Mouse (Mus musculus) left cerebral cortex, postnatal 36 days (tissue): Measurements from ENCODE around the gene Pigs. TPM values are rescaled to one million over a fixed set of nuclear protein-coding genes. Genes with fewer than 3 reads are reported as not detected.
A peak's percentile ranks its signal among the peaks of the same experiment; 100 is the strongest.

Experiments used
- DNase-seq, 2 experiments: peaks; one replicate each; pipeline ENCODE4 v3.0.0; 2021 to 2022; ENCODE audit warnings: low spot score in 2 of 2, mixed read lengths in 1 of 2
- intact Hi-C: fragments of 180-260 bp; cut with DNase I; formaldehyde crosslinking; loops from one replicate; pipeline ENCODE4 v1.15.1; 2025
- total RNA-seq, 2 experiments: library from RNA; stranded (reverse); gene quantifications; 2 replicates each; pipeline ENCODE4 v1.2.3; 2021

The Pigs gene
- 10 to 100 TPM; 64.4 to 68.5 TPM for total RNA-seq

DNA sequence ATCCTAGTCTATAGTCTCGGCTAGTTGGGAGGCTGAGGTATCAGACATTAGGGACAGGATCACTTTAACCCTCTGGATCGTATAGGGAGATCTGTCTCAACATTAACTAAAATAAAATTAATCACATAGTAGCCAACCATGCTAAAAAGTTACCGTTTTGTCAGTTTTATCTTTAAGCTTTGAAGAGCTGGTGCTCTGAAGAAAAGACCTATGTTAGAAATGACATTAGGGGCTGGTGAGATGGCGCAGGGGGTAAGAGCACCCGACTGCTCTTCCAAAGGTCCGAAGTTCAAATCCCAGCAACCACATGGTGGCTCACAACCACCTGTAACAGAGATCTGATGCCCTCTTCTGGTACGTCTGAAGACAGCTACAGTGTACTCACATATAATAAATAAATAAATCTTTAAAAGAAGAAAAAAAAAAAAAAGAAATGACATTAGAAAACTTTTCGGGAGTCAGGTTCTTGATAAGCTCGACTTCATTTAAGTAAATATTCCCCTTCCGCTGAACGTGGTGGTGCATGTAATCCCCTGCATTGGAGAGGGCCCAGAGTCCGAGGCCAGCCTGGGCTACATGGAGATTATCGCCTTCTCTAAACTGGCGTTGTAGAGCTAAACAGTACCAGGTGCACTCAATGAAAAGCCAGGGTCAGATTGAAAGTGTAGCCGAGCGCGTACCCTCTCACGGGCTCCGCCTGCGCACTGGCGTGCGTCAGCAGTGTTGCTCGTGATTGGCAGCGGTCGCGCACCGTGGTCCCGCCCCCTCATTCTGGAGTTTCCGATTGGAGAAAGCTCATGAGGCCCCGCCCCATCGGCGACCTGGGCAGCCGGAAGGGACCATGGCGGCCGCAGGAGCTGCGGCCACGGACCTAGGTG is at the start of gene Pigs:
Gene Pigs (plus strand): TSS at position 782 of the 878 bp plus-strand sequence.
- DNase-seq, result peak; percentile 93 to 95
- intact Hi-C loops, result loop anchor here (5.0 kb wide), 1 partner anchor 66 kb away; the partner anchor contains the start of gene 2610507B11Rik

GRCm38 (mm10) chr11:78278853-78279252 is 49.4 kb upstream of the Pigs start:
- DNase-seq, result no peak
- intact Hi-C loops, result no loop called here

DNA sequence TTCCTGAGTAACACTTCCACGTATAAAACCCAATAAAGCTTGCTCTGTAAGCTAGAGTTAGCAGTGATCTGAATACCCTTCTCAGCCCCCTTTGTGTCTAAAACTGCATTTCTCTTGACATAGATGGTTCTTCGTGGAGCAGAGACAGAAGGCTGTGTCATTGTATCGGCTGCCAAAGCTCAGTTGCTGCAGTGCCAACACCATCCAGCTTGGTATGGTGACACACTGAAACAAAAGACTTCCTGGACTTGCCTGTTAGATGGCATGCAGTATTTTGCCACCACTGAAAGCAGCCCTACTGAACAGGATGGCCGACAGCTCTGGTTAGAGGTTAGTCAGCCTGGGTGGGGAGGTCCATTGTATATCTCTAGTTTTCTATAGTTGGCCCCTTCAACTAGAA is 48.6 kb upstream of the Pigs start:
- no peak for DNase-seq
- intact Hi-C loops, result no loop called here

DNA sequence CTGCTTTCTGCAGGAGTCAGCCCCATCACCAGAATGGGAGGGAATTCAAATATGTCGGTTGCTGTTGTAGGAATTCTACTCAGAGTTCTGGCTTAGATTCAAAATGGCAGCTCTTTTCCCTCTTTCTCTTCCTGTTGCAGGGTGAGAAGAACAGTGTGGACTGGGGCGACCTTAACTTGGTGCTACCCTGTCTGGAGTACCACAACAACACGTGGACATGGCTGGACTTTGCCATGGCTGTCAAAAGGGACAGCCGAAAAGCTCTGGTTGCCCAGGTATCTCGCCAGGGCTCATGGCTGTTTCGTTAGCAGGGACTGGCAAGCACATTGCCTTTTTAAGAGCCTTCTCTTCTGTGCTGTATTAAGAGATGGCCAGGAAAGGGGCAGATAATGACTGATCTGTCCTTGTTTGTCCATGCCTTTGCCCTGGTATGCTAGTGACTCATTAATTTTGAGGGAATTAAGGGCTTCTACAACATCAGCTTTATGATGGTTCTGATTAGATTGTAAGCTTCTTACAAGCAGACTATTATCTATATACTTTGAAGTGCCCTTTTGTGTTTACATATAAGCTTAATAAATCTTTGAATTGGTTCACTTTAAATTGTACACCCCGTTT is 39.0 kb upstream of the Pigs start:
- DNase-seq, result no peak
- intact Hi-C loops, result loop anchor here (5.0 kb wide), 1 partner anchor 48 kb away; no protein-coding TSS in a partner anchor

- intact Hi-C loops, result no loop called here
- peak; percentile 56 to 63 for DNase-seq
Observed at GRCm38 (mm10) chr11:78290654-78291053, 37.6 kb upstream of the Pigs start, which contains the start of gene BC030499. Gene BC030499, plus strand, starts transcription at chr11:78290841.

GRCm38 (mm10) chr11:78294585-78294984 is 33.6 kb upstream of the Pigs start:
- DNase-seq, result no peak
- intact Hi-C loops, result no loop called here

- intact Hi-C loops, result no loop called here
- no peak for DNase-seq
Observed at GRCm38 (mm10) chr11:78300917-78301316, 27.3 kb upstream of the Pigs start.

GRCm38 (mm10) chr11:78301357-78302084 is 26.7 kb upstream of the Pigs start, which contains the start of gene Spag5:
Gene Spag5, plus strand, starts transcription at chr11:78301529.
- DNase-seq, result peak; percentile 92
- intact Hi-C loops, result no loop called here

DNA sequence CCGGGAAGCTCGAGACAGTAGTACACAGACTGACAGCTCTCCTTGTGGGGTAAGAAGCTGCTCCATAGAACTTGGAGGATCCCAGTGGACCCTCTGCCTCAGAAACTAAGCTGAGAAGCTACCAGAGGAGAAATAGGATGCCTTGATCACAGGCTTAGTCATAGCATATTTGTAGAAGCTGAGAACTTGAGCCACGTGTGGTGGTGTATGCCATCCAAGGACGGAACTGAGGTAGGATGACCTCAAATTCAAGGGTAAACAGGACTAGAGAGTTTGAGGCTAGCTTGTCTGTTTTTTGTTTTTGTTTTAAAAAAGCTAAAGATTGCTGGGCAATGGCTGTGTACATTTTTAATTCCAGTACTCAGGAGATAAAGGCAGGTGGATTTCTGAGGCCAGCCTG is 22.9 kb upstream of the Pigs start:
- no peak for DNase-seq
- intact Hi-C loops, result no loop called here

DNA sequence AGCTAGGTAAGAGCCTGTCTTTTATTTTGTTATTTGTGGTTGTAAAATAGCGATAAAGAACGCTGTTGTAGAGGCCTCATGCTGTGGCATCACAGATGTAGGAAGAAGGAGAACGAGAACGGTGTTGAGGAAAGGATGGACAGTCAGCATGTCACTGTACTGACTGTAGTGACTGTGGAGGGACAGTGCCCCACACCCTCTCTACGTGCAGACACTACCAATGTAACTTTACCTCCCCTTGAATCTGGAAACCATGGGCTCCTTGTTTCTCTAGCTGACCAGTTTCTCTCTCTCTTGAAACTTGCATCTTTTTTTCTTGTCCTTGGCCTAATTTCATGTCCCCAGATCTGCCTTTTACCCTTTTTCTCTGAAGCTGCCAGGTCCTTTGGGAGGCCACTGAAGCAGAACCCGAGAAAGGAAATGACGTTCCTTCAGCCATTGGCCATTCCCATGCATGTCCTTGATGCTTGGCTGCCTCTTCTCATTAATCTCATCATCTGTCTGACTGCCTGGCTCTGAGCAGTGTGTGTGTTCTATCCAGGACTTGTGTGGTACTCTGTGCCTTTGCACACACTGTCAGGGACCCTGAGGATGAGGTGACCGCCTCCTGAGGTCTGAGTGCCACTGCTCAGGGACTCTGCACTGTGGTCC is 17.2 kb upstream of the Pigs start:
- intact Hi-C loops, result no loop called here

DNA sequence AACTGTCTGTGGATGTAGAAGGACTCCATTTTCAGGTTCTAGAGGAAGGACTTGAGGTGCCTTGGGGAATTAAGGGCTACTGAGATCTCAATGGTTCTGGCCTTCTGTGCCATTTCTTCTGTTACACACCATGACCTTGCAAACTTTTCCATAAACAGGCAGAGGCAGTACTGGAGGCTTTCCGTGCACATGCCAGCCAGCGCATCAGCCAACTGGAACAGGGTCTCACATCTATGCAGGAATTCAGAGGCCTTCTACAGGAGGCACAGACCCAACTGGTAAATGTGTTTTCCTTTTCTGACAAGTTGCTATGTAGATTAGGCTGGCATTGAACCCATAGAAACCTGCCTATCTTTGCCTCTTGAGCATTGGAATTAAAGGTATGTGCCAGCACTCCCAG is 14.6 kb upstream of the Pigs start:
- DNase-seq, result no peak
- intact Hi-C loops, result no loop called here

More for the DNA sequence above, 17.2 kb upstream of the Pigs start:
- no peak for DNase-seq

GRCm38 (mm10) chr11:78318411-78318810 is 9.8 kb upstream of the Pigs start:
- intact Hi-C loops, result no loop called here
- DNase-seq, result no peak

GRCm38 (mm10) chr11:78322076-78322831 is 6.0 kb upstream of the Pigs start:
- DNase-seq, result no peak
- intact Hi-C loops, result no loop called here

GRCm38 (mm10) chr11:78322860-78323259 is 5.4 kb upstream of the Pigs start, which contains the start of gene Aldoc:
Gene Aldoc, plus strand, starts transcription at chr11:78322968.
- intact Hi-C loops, result no loop called here
- DNase-seq, result peak; percentile 69 to 78

DNA sequence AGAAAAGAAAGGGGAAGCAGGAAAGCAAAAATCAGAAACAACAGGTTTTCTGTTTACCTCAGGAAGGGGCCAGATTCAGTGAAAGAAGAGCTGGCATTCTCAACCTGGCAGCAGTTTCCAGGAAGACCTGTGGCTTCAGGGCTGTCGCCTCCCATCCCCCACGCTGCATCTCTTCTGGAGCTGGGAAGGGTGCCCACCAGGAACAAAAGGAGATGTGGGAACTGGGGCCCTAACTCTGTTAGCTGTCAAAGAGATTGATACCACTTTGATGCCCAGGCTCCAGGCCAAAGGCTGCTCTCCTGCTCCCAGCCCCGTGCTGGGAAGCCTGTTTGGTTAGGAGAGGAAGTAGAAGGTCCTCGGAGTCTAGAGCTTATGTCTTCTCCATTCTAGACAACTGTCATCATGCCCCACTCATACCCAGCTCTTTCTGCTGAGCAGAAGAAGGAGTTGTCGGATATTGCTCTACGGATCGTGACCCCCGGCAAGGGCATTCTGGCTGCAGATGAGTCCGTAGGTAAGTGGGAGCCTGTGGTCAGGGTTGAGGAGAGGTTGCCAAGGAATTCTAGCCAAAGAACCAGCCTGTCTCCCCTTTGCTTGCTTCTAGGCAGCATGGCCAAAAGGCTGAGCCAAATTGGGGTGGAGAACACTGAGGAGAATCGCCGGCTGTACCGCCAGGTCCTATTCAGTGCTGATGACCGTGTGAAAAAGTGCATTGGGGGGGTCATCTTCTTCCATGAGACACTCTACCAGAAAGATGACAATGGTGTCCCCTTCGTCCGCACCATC is 4.0 kb upstream of the Pigs start:
- no peak for DNase-seq

DNA sequence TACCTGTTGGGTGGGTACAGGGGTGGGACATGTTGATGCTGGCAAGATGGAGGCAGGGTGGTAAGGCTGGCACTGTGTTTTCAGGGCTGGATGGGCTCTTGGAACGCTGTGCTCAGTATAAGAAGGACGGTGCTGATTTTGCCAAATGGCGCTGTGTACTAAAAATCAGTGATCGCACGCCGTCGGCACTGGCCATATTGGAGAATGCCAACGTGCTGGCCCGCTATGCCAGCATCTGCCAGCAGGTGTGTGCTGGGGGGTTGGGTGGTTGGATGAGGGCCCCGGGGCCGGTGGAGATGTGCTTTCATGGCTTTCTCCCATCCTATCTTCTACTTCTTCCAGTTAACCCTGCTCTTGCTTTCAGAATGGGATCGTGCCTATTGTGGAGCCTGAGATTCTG is 3.2 kb upstream of the Pigs start:
- no peak for DNase-seq
- intact Hi-C loops, result loop anchor here (5.0 kb wide), 1 partner anchor 63 kb away; the partner anchor contains the start of gene 2610507B11Rik

More for the DNA sequence above, 4.0 kb upstream of the Pigs start:
- intact Hi-C loops, result no loop called here

DNA sequence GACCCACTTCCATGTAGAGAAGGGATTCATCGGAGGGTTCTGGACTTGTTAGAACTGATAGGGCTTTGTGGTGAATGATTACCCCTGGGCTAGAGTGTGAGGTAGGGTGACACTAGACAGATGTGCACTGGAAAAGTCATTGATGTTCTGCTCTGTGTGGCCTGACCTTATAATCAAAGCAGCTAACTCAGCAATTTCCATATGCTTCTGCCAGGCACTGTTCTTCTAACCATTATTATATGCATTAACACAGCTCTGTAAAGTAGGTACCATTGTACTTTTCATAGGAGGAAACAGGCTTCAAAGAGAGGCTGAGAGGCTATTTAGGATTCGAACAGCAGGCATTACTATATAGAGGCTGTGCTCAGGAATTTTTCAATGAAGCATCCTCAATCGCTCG is 1.0 kb upstream of the Pigs start:
- intact Hi-C loops, result loop anchor here (5.0 kb wide), 1 partner anchor 65 kb away; the partner anchor contains the start of gene 2610507B11Rik

More for the DNA sequence above, 1.0 kb upstream of the Pigs start:
- no peak for DNase-seq
